Mouse (Mus musculus) neural tube, embryonic 11.5 days (tissue): ENCODE data around the gene Iqschfp. TPM values are rescaled to one million over a fixed set of nuclear protein-coding genes. Genes with fewer than 3 reads are reported as not detected.

Experiments used
- ATAC-seq: fragments of 200-750 bp; cut with Nextera tagmentation; 2 replicates; pipeline ENCODE4 v1.8.0; 2017; ENCODE audit warnings: moderate number of reproducible peaks, mild to moderate bottlenecking, moderate TSS enrichment, moderate library complexity; ENCODE audit not compliant: insufficient read depth, low FRiP score, low TSS enrichment
- DNase-seq: peaks from one replicate; pipeline ENCODE4 v3.0.0-alpha.2; 2015; ENCODE audit warnings: low spot score
- H3K27ac ChIP-seq: fragments of 300-500 bp; sonication (generic); 2 replicates; pipeline ENCODE4 v1.5.1; 2014; ENCODE audit warnings: low read depth, mild to moderate bottlenecking, low read length
- H3K27me3 ChIP-seq: fragments of 300-500 bp; sonication (generic); 2 replicates; pipeline ENCODE4 v1.6.1; 2014; ENCODE audit warnings: mild to moderate bottlenecking, low read length, mixed read lengths; ENCODE audit not compliant: control insufficient read depth, insufficient read depth
- H3K36me3 ChIP-seq: fragments of 300-500 bp; sonication (generic); 2 replicates; pipeline ENCODE4 v1.6.1; 2014; ENCODE audit warnings: mild to moderate bottlenecking, low read length, moderate library complexity, mixed read lengths; ENCODE audit not compliant: control insufficient read depth, insufficient read depth
- H3K4me1 ChIP-seq: fragments of 300-500 bp; sonication (generic); 2 replicates; pipeline ENCODE4 v1.6.1; 2014; ENCODE audit warnings: low read length, mixed read lengths; ENCODE audit not compliant: control insufficient read depth, insufficient read depth
- H3K4me2 ChIP-seq: fragments of 300-500 bp; sonication (generic); 2 replicates; pipeline ENCODE4 v1.6.1; 2014; ENCODE audit warnings: low read depth, mild to moderate bottlenecking, moderate library complexity
- H3K4me3 ChIP-seq: fragments of 300-500 bp; sonication (generic); 2 replicates; pipeline ENCODE4 v1.5.1; 2014; ENCODE audit warnings: low read depth, low read length
- H3K9ac ChIP-seq: fragments of 300-500 bp; sonication (generic); 2 replicates; pipeline ENCODE4 v1.6.1; 2014; ENCODE audit warnings: mild to moderate bottlenecking, low read length
- H3K9me3 ChIP-seq: fragments of 300-500 bp; sonication (generic); 2 replicates; pipeline ENCODE4 v1.6.1; 2016; ENCODE audit warnings: low read length; ENCODE audit not compliant: control insufficient read depth
- WGBS: fragments of 180-500 bp; shearing (Covaris S2); extraction: QIAGEN DNeasy Blood & Tissue Kit; methylation state at CpG from one replicate; pipeline ENCODE4 v1.1.7; 2014; 5-methylcytosine and 5-hydroxymethylcytosine counted together
- polyA plus RNA-seq: library from polyadenylated mRNA; unstranded; fragments of >200 nt; fragmentation: Nextera tagmentation; extraction: Ambion mirVana; gene quantifications from 2 replicates; pipeline ENCODE4 v1.2.1, GENCODE M21; 2014

Iqschfp gene
- polyA plus RNA-seq, 1 experiment from 2014 or later, result 0.37 TPM

- H3K9me3 ChIP-seq, result no peaks in the 10 kb centered on the region
- ATAC-seq, result no peak
- peaks cover 44% of the 10 kb centered on the region for H3K4me1 ChIP-seq
- H3K4me2 ChIP-seq, result no peak overlapping the region
- WGBS, result 74% methylated on average over 12 of the region's 12 CpGs
- no peaks in the 10 kb centered on the region for H3K27me3 ChIP-seq
- H3K4me3 ChIP-seq, result no peak overlapping the region
- no peak overlapping the region for H3K9ac ChIP-seq
- no peak overlapping the region for H3K27ac ChIP-seq
- DNase-seq, result no peak
- no peaks in the 10 kb centered on the region for H3K36me3 ChIP-seq
These were observed 690.2 kb downstream of the Iqschfp start for GRCm38 (mm10) chr3:68582103-68582740.

GRCm38 (mm10) chr3:68583031-68583693 is 691.1 kb downstream of the Iqschfp start:
- H3K27me3 ChIP-seq, result no peaks in the 10 kb centered on the region
- peak; percentile 51 for DNase-seq
- H3K4me3 ChIP-seq, result no peak overlapping the region
- peaks cover 49% of the 10 kb centered on the region for H3K4me1 ChIP-seq
- no peak for ATAC-seq
- WGBS, result 17% methylated on average over 14 of the region's 14 CpGs
- no peak overlapping the region; the same call in 1 of the 2 replicates for H3K4me2 ChIP-seq
- H3K9ac ChIP-seq, result peak overlapping the region; percentile 29; the same call in 1 of the 2 replicates
- H3K9me3 ChIP-seq, result no peaks in the 10 kb centered on the region
- no peaks in the 10 kb centered on the region for H3K36me3 ChIP-seq
- H3K27ac ChIP-seq, result peak overlapping the region; percentile 69

GRCm38 (mm10) chr3:68583771-68584511 is 691.9 kb downstream of the Iqschfp start:
- Histone ChIP-seq H3K9ac (no peak overlapping the region; the same call in 1 of the 2 replicates), H3K4me3 (no peak overlapping the region), H3K4me1 (peaks cover 49% of the 10 kb centered on the region), H3K27me3 (no peaks in the 10 kb centered on the region), H3K36me3 (no peaks in the 10 kb centered on the region), H3K27ac (peak overlapping the region; percentile 69), H3K9me3 (no peaks in the 10 kb centered on the region), H3K4me2 (no peak overlapping the region; the same call in 1 of the 2 replicates)
- peak; percentile 36 for DNase-seq
- WGBS, result 37% methylated on average over 14 of the region's 14 CpGs
- ATAC-seq, result peak; percentile 48; the same call in 1 of the 2 replicates

- DNase-seq, result no peak
- ATAC-seq, result no peak
- Histone ChIP-seq H3K4me2 (no peak overlapping the region), H3K27me3 (no peaks in the 10 kb centered on the region), H3K9me3 (no peaks in the 10 kb centered on the region), H3K9ac (no peak overlapping the region), H3K36me3 (no peaks in the 10 kb centered on the region), H3K4me3 (no peak overlapping the region), H3K4me1 (peaks cover 49% of the 10 kb centered on the region), H3K27ac (no peak overlapping the region)
- WGBS, result 81% methylated on average over 4 of the region's 4 CpGs
These were observed 693.2 kb downstream of the Iqschfp start for GRCm38 (mm10) chr3:68585213-68585612.

DNA sequence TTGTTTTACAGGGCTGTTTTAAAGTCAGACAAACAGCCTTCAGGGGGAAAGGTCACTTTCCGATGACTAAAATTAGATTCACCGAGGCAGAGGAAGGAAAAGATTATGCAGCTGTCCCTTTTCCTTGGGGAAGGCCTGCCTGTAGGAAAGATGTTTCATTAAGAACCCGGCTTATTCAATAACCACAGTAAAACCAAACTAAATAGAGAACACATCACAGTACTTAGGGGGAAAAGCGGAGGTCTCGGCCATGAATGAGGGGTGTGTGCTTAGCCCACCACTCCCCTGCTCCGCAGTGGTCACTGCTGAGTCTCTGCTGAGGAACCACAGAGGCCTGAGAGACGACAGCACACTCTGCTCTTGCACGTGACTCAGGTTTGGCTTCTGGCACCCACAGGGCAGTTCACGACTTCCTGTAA is 694.6 kb downstream of the Iqschfp start:
- Histone ChIP-seq H3K9ac (no peak overlapping the region; the same call in 1 of the 2 replicates), H3K4me1 (peaks cover 51% of the 10 kb centered on the region), H3K4me2 (no peak overlapping the region), H3K4me3 (no peak overlapping the region), H3K27ac (peak overlapping the region; percentile 54), H3K27me3 (no peaks in the 10 kb centered on the region), H3K9me3 (no peaks in the 10 kb centered on the region), H3K36me3 (no peaks in the 10 kb centered on the region)
- peak; percentile 29 for DNase-seq
- 38% methylated on average over 9 of the region's 9 CpGs for WGBS
- ATAC-seq, result no peak

GRCm38 (mm10) chr3:68587567-68588245 is 695.7 kb downstream of the Iqschfp start:
- no peaks in the 10 kb centered on the region for H3K9me3 ChIP-seq
- peak; percentile 58 for ATAC-seq
- H3K27me3 ChIP-seq, result no peaks in the 10 kb centered on the region
- peak; percentile 33 for DNase-seq
- H3K4me1 ChIP-seq, result peaks cover 44% of the 10 kb centered on the region
- peak overlapping the region; percentile 54 for H3K27ac ChIP-seq
- no peak overlapping the region for H3K9ac ChIP-seq
- no peak overlapping the region for H3K4me3 ChIP-seq
- H3K36me3 ChIP-seq, result no peaks in the 10 kb centered on the region
- 40% methylated on average over 10 of the region's 10 CpGs for WGBS
- H3K4me2 ChIP-seq, result no peak overlapping the region

GRCm38 (mm10) chr3:68589220-68589840 is 697.3 kb downstream of the Iqschfp start:
- ATAC-seq, result no peak
- DNase-seq, result no peak
- Histone ChIP-seq H3K9ac (no peak overlapping the region), H3K4me3 (no peak overlapping the region), H3K4me2 (no peak overlapping the region), H3K36me3 (no peaks in the 10 kb centered on the region), H3K4me1 (peaks cover 30% of the 10 kb centered on the region), H3K27me3 (no peaks in the 10 kb centered on the region), H3K27ac (no peak overlapping the region), H3K9me3 (no peaks in the 10 kb centered on the region)
- 69% methylated on average over 9 of the region's 9 CpGs for WGBS

DNA sequence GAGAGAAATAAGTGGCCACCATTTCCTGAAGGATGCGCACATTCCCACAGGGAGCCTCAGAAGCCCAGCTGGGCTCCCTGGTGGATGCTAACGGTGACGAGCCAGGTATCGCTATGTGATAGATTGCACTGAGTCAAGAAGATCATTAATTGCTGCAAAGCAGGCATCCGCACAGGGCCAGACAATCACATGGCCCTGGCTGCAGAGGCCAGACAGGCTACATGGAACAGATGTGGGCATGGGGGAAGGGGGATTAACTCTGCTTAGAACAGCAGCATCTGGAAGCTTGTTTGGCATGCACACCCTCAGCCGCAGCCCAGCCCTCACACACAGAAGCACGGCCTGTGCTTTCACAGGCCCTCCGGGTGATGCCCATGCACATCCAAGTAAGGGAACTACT is 698.4 kb downstream of the Iqschfp start:
- ATAC-seq, result no peak
- H3K9ac ChIP-seq, result no peak overlapping the region
- H3K4me3 ChIP-seq, result no peak overlapping the region
- H3K36me3 ChIP-seq, result no peaks in the 10 kb centered on the region
- no peaks in the 10 kb centered on the region for H3K27me3 ChIP-seq
- H3K4me1 ChIP-seq, result peaks cover 20% of the 10 kb centered on the region
- no peaks in the 10 kb centered on the region for H3K9me3 ChIP-seq
- WGBS, result 52% methylated on average over 8 of the region's 8 CpGs
- no peak overlapping the region for H3K4me2 ChIP-seq
- H3K27ac ChIP-seq, result no peak overlapping the region
- DNase-seq, result peak; percentile 34
